Mouse (Mus musculus): ENCODE measurements around the gene Pin1rt1.
A peak's percentile ranks its signal among the peaks of the same experiment; 100 is the strongest.

Pin1rt1 gene

DNA sequence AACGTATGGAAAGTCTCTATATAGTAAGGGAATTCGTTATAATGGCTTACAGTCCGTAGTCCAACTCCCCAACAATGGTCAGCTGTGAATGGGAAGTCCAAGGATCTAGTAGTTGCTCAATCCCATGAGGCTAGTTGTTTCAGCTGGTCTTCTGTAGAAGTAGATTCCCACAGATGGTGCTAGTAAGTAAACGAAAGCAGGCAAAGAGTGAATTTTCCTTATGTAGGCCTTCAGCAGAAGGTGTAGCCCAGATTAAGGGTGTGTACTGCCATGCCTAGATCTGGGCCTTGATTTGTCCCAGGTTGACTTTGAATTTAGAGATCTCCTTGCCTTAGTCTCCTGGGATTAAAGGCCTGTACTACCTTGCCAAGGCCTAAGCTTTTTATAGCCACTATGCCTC is at the start of gene Pin1rt1:
Pin1rt1 (minus strand) TSS at position 101 of the 400 bp plus-strand sequence.
- ATAC-seq (ENCODE audit: low TSS enrichment), result no peak

DNA sequence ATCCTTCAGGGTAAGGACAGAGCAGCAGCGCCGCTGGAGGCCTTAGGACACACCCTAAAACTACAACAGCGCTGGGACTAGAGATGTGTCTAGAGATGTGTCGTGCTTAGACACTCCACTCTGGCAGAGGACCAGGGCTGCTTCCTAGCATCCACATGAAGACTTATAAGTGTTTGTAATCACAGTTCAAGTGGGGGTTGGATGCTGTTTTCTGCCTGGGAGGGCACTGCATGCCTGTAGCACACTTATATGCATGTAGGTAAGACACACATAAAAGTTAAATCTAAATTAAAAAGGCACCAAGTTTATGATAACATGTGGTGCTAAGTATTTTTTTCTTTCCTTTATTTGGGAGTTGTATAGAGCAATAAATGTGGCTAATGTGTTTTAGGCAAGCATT is 47.8 kb upstream of the Pin1rt1 start:
- no peak for ATAC-seq (ENCODE audit: low TSS enrichment)

DNA sequence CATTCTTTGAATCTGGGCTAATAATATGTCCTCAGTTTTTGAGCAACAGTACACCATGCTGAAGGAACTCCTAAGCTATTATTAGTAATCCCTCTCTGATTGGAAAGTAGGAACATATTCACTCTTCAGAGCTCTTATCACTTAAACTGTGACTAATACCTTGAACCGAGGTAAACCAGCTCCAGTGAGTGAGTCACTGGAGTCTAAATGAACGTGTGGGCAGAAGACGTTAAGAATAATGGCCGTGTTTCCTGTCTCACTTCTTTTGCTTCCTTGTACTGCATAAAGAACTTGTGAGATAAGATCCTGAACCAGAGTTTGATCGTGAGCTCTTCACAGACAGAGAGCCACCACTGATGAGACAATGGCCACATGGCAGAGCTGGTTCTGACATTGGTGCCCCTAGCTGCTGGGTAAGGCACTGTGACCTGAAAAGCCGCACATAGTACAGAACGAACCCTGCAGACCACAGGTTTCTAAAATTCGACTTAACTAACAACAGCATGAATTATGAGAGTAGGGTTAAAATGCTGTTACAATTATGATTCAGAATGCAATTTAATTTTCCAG is 47.0 kb upstream of the Pin1rt1 start:
- peak; percentile 72 for ATAC-seq (ENCODE audit: low TSS enrichment)

DNA sequence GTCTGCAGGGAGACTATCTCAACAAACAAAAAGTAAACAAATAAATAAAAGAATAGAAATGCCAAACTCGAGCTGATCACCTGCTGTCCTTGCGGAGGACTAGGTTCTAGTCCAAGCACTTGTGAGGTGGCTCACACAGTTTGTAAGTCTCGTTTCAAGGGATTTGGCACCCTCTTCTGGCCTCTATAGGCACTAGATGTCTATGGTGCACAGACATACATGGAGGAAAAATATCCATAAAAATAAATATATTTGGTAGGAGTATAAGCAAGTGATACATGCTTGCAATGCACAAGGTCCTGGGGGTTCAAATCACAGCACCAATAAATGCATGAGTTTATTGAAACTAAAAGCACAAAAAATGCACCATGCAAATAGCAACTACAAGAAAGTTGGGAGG is 34.4 kb upstream of the Pin1rt1 start:
- peak; percentile 67 for ATAC-seq (ENCODE audit: low TSS enrichment)

DNA sequence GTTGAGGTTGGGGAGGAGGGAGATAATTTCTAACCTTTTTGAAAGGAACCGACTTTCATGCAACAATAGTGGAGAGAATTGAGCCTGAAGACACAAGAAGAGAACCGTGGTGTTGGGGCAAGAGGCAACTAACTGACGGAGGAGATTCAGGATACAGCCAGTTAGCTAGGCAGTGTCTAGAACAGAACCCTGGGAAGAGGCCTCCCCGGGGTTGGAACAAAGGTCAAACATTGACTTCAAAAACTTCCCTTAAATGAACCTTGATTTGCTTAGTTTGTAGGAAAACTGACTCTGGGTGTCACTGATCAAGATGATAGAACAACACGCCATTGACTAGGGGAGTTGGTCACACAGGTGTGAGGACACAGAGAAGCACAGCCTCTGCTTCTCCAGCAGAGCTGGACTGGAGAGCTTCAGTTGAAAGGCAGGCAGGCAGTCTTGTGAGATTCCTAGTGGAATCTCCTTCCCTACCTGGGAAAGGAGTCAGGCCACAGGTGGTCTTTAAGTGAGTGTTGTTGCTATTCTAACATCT is 32.5 kb upstream of the Pin1rt1 start:
- no peak for ATAC-seq (ENCODE audit: low TSS enrichment)

DNA sequence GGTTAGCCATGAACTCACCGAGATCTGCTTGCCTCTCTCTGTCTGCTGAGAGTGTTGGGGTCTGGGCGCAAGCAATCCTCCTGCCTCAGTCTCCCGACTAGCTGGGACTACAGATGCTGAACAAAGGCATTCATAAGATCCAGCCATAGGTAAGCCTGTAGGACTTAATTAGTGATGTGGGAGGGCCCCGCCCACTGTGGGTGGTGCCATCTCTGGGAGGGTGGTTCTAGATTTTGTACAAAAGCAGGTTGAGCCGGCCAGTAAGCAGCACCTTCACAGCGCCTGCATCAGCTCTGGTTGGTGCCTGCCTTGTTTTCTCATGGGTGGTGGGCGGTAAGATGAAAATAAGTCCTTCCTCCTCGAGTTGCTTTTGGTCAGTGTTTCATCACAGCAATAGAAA is 30.1 kb upstream of the Pin1rt1 start:
- no peak for ATAC-seq (ENCODE audit: low TSS enrichment)

DNA sequence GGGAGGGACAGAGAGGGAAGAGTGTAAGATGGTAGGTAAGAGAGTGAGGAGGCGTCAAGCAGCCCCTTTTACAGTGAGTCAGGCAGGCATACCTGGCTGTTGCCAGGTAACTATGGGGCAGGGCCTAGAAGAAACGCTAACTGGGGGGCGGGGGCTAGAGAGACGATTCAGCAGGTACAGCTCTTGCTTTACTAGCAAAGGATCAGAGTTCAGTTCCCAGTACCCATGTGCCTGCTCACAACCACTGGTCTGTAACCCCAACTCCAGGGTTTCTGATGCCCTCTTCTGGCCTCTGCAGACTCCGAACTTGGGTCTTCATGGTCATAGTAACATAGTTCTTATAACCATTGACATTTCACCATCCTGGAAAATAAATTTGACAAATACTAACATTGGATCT is 27.8 kb upstream of the Pin1rt1 start:
- ATAC-seq (ENCODE audit: low TSS enrichment), result no peak

DNA sequence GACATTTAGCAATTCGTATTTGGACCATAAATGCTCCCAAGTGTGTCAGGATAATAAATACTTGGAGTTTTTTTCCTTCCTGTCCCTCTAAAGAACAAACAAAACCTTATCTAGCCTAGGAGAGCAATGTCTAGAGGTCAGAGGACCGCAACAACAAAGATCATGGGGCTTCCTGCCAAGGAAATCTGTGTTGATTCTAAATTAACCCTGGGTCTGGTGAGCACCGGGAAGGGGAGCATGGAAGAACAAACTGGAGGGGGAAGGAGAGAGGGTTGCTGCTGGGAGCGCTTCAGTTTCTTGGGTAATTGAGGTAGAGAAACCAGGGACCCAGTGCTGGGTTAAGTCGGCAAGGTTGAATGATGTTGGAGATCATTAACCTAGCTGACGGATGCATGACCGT is 27.0 kb upstream of the Pin1rt1 start:
- ATAC-seq (ENCODE audit: low TSS enrichment), result no peak

DNA sequence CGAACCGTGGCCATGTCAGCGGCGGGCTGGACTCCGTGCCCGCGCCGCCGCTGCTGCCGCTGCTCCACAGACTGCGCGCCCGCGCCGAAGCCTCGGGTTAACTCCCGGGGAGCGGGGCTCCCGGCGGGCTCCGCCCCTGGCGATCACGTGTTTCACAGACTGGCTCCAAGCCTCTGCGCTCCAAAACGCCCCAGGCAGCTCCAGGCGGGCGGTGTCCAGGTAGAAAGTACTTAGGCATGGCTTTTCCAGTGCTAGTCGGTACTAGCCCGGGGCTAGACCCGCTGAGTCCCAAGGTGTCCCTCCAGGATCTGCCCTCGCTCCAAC is 26.5 kb upstream of the Pin1rt1 start, which contains the start of gene Depdc7:
Depdc7 (minus strand) TSS at position 138 of the 324 bp plus-strand sequence.
- peak; percentile 92 for ATAC-seq (ENCODE audit: low TSS enrichment)

DNA sequence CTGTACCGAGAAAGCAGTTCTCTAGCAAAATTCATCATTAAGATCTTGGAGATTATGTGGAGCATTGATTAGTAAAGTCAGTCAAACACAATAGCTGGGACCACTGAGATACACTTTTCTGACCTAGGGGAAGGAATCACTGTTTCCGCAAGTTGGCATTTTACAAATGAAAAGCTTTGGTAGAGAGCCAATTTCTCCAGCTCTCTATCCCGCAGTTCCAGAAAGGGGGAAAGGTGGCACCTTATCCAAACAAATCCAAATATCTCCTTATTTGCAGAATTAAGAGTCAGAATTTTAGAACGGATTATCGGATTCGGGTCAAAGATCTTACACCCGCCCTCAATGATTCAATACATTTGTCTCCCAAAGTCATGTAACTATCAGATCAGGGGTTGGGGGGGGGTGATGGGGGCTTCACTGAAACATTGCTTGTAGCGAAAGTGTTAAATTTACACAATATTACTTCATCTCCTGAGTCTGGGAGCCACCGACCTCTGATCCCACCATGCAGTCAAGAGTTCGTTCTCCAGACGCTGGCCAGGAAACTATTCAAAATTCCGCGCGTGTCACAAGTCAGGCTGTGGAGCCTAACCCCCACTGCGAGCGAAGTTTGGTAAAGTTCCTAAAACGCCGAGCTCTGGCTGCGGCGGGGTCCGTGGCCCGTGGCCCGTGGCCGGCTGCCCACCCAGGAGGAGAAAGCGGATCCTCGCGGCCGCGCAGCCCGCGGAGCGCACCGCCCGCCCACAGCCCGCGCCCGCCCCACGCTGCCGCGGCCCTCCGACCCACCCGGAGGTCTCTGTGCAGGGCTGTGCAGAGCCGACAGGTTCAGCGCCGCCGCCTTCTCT is 25.9 kb upstream of the Pin1rt1 start:
- ATAC-seq (ENCODE audit: low TSS enrichment), result no peak; the same call in 1 of the 2 replicates

DNA sequence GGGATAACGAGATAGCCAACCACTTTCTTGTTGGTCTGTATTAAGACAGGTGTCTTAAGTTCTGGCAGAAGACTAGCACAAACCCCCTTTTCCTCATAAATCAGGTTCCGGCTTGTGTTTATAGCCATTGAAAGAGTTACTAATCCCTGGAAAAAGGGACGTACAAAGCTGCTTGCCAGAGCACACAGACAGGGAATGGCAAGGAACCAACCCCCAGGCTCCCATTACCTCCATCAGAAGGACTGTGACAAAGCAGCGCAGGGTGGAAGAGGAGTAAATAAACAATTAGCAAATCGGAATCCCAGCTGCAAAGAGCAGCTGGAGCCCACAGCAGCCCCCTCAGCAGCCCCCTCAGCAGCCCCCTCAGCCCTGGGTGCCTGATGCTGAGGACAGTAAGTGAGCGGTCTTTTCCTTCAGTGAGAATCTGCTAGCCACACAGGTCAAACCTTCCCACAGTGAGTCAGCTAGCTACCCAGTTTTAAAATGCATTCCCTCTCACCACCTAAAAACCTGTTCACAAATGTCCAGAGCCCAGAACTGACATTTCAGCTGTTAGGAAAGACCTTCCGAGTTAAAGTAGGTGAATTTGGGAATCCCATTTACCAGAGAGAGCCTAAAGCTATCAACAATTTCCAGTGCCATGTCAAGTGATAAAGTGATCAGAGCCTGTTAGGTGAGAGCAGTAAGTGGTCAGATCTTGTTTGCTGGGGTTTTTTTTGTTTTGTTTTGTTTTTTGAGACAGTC is 25.0 kb upstream of the Pin1rt1 start:
- ATAC-seq (ENCODE audit: low TSS enrichment), result no peak

DNA sequence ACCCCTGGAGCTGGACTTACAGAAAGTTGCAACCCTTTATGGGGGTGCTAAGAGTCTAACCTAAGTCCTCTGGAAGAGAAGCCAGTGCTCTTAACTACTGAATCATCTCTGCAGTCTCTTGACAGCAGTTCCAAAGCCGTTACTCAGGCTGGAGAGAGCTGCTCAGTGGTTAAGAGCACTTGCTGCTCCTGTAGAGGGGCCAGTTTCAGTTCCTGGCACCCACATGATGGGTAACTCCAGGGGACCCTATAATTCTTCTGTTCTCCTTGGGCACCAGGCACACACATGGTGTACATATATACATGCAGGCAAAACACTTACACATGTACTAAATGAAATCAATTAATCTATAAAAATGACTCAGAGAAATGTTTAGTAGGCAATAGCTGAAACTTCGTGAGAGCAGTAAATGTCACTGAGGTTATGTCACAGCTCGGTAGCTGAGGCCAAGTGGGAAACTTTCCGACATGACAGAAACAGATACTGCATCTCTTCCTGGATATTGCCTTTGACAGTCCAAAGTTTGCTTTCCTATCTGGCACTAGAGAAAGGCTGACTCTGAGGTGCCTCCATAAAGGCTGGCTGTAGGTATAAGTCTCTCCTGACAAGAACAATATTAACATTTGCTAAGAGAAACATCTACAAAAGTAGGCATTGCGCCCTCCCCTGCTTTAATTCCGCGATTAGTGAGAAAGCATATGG is 24.2 kb upstream of the Pin1rt1 start:
- ATAC-seq (ENCODE audit: low TSS enrichment), result no peak

DNA sequence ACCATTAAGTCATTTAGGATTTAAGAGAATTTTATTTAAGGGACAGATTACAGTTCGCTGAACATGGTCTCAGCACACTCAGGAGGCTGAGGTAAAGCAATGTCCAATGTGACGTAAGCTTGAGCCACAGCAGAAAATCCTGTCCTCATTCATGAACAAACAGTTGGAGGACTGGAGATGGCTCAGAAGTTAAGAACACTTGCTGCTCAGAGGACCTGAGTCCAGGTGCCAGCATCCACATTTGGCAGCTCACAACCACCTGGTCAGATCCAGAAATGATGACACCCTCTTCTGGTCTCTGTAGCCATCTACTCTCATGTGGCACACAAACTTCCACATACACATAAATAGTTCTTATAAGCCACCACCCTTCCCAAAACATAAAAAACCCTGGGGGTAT is 23.5 kb upstream of the Pin1rt1 start:
- ATAC-seq (ENCODE audit: low TSS enrichment), result no peak

DNA sequence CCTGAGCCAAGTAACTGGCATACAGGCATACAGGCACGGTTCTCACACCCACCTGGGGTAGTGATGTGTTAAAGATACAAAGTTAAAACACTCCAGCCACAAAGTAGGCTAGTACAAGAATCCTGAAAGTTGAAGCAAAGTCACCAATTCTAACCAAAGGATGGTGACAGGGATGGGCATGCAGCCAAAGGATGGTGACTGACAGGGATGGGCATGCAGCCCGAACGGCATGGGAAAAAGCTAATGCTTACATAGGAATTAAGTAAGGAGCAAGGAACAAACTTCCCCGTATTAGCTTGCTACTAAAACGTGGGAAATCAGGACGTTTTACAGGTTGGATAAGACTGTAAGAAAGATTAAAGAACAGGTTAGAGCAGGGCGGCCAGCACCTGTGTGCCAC is 20.1 kb upstream of the Pin1rt1 start:
- no peak for ATAC-seq (ENCODE audit: low TSS enrichment)

DNA sequence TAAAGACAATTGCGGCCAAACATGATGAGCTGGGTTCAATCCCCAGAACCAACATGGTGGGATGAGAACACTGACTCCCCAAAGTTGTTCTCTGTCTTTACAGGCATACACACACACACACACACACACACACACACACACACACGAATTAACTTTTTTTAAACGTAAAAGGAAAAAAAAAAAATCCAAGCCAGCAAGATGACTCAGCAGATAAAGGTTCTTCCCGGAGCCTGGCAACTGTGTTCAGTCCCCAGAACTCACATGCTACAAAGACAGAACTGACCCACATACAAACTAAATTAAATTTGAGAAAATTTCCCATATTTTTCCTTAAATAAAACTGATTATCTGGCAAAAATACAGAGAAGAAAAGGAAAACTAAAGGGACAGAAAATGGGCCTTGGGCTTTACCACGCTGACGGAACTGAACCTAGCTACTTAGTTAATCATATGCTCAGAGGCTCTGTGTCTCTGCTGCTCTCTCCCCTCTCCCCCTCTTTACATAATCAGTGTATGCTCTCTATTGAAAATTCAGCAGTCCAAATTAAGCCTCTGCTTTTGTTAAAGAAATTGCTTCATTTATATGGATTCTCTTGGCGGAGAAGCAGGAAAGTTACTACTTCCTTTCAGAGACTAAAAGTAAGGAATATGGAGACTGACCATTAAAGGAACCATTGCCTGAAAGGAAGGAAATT is 16.5 kb upstream of the Pin1rt1 start:
- ATAC-seq (ENCODE audit: low TSS enrichment), result peak; percentile 69; the same call in 1 of the 2 replicates

DNA sequence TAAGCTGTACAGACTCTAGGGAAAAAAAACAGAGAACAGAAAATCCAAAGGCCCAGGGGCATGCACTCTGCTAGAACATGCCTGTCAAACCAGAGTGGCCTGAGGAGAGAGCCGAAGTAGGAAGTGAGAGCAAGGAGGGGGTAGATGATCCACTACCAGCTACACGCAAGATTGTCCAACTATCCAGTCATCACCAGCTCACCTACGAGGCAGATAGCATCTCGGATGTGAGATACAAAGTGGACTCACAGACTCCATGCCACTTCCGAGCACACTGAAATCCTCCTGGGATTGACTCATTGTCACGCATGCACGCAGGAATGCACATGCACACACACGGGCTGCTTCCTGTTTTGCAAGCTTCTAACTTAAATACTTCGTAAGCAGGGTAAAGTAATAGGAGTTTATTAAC is 15.9 kb upstream of the Pin1rt1 start:
- no peak for ATAC-seq (ENCODE audit: low TSS enrichment)

DNA sequence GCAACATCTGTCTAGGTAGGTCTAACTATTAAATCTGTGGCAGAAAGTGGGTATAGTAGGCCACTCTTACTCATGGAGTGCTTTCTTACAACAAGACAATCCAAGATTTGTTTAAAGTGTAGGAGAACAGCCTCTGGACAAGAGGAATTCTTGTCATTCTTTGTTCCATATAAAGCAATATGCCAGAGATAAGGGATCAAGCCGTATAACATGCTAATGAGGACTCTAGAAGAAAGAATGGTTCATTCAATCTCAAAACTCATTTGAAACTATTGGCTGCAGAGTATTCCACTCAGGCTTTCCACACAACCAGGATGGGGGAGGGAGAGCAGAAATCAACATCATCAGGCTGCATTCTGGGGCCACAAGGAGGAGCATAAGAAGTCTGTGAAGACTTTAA is 11.2 kb upstream of the Pin1rt1 start:
- peak; percentile 56; the same call in 1 of the 2 replicates for ATAC-seq (ENCODE audit: low TSS enrichment)

DNA sequence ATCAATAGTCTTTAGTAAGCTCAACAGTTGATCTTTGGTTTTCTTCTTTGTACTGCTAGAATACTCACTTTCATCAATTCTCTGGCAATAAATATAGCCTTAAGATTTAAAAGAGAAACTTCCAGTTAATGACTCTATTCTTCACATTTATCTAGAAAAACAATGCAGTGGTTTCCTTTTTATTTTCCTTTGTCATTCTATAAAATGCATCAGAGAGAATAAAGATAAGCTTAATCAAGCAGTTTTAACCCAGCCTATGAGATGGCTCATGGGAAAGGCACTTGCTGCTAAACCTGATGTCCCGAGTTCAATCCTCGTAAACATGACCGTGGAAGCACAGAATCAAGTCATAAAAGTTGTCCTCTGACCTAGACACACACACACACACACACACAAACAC is 5.8 kb upstream of the Pin1rt1 start:
- ATAC-seq (ENCODE audit: low TSS enrichment), result no peak

DNA sequence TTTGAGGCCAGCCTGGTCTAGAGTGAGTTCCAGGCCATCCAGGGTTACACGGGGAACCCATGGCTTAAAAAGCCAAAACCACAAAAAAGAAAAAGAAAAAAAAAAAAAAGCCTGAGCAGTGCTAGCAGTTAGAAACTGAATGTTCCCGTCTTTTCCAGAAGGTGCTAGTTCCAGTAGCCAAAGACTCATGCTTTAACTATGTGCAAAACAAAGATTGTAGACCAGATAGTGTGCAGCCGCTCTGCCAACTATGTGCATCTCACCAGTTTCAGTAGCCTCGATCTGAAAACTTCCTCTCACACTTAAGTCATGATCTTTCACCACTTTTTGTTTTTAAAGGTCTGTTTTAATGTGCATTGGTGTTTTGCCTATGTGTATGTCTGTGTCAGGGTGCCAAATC is 1.6 kb upstream of the Pin1rt1 start:
- ATAC-seq (ENCODE audit: low TSS enrichment), result no peak

DNA sequence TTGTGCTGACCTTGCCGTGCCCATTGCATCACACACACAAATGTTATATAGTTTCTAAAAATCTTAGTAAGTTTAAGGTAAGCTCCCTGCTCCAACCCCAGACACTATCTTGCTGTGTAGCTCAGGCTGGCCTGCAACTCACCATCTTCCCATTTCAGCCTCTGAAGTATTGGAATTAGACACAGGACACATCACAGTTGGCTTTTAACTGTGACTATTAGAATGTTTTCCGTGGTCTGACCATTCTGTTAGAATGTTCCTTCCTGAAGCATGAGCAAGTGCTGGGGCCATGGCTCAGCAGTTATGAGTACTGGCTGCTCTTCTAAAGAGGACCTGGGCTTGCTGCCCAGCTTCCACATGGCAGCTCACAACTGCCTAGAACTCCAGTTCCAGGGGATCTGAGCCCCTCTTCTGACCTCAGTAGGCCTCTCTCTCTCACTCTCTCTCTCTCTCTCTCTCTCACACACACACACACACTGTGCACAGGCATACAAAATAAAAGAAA is 1.1 kb upstream of the Pin1rt1 start:
- no peak for ATAC-seq (ENCODE audit: low TSS enrichment)

DNA sequence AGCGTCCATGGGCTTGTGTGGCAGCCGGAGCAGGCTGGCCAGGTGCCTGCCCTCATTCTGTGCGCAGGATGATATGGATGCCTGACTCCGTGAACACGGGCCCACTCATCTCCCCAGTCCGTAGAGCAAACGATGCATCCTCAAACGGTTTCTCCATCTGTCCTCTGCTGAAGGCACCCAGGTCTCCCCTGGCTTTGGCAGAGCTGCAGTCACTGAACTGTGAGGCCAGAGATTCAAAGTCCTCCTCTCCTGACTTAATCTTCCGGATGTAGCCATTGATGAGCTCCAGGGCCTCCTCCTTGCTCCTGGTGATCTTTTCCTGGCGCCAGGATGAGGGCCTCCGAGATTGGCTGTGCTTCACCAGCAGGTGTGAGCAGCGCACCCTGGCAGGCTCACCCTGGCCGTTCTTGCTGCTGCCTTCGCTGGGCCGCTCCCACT is 1.9 kb downstream of the Pin1rt1 start:
- ATAC-seq (ENCODE audit: low TSS enrichment), result no peak
